Mouse (Mus musculus) neural tube, postnatal 0 days (tissue): ENCODE results near the gene Spata33. TPM values are rescaled to one million over a fixed set of nuclear protein-coding genes. Genes with fewer than 3 reads are reported as not detected.

Source experiments
- polyA plus RNA-seq: library from polyadenylated mRNA; unstranded; fragments of >200 nt; fragmentation: Nextera tagmentation; extraction: Ambion mirVana; gene quantifications from 2 replicates; pipeline ENCODE4 v1.2.1, GENCODE M21; 2015

Gene Spata33
- 8.6 and 8.8 TPM in 2 replicates for polyA plus RNA-seq

GRCm38 (mm10) chr8:123212321-123213117, at the start of gene Spata33, which contains the start of gene Chmp1a:
Gene Spata33 (plus strand): TSS chr8:123212832.
Gene Chmp1a (minus strand): TSS chr8:123212763.

GRCm38 (mm10) chr8:123185566-123186409, 26.8 kb upstream of the Spata33 start, which contains the start of gene Dpep1:
Gene Dpep1 (plus strand): TSS chr8:123186242.

GRCm38 (mm10) chr8:123224278-123225266, 11.9 kb downstream of the Spata33 start, which contains the start of gene Cdk10:
Gene Cdk10 (plus strand): TSS chr8:123224842.

GRCm38 (mm10) chr8:123235520-123236497, 23.2 kb downstream of the Spata33 start, which contains the start of gene Spata2l:
Gene Spata2l (minus strand): TSS chr8:123236233.

GRCm38 (mm10) chr8:123254099-123254885, 41.7 kb downstream of the Spata33 start, which contains the start of the genes Zfp276 and Vps9d1:
Gene Zfp276 (plus strand): TSS chr8:123254195.
Gene Vps9d1 (minus strand): TSS chr8:123254348.

Other genes starting within 250 kb of the Spata33 start
- 77.8 and 81.7 TPM in 2 replicates for gene Ankrd11, start 170.6 kb upstream of the Spata33 start, polyA plus RNA-seq
- 47.6 and 54.2 TPM in 2 replicates for gene Spg7, start 149.9 kb upstream of the Spata33 start, polyA plus RNA-seq
- gene Rpl13, start 110.5 kb upstream of the Spata33 start, polyA plus RNA-seq: 727 and 861 TPM in 2 replicates
- 8.8 and 11.8 TPM in 2 replicates for gene Cpne7, start 95.5 kb upstream of the Spata33 start, polyA plus RNA-seq
- 3.3 and 4.5 TPM in 2 replicates for gene Sult5a1, start 54.5 kb upstream of the Spata33 start, polyA plus RNA-seq
- 1.4 and 2.3 TPM in 2 replicates for gene Dpep1, start 26.6 kb upstream of the Spata33 start, polyA plus RNA-seq
- 159 and 169 TPM in 2 replicates for gene Chmp1a, start 69 bp upstream of the Spata33 start, polyA plus RNA-seq
- 41.0 and 46.2 TPM in 2 replicates for gene Cdk10, start 12.0 kb downstream of the Spata33 start, polyA plus RNA-seq
- gene Spata2l, start 23.4 kb downstream of the Spata33 start, polyA plus RNA-seq: 18.3 and 18.5 TPM in 2 replicates
- 15.3 and 18.2 TPM in 2 replicates for gene Zfp276, start 41.4 kb downstream of the Spata33 start, polyA plus RNA-seq
- gene Vps9d1, start 41.5 kb downstream of the Spata33 start, polyA plus RNA-seq: 54.6 and 63.7 TPM in 2 replicates
- 3.0 and 7.2 TPM in 2 replicates for gene Fanca, start 105.7 kb downstream of the Spata33 start, polyA plus RNA-seq
- gene Spire2, start 119.9 kb downstream of the Spata33 start, polyA plus RNA-seq: 31.8 and 35.0 TPM in 2 replicates
- gene Tcf25, start 160.9 kb downstream of the Spata33 start, polyA plus RNA-seq: 411 and 449 TPM in 2 replicates
- 0.06 TPM in 1 of 2 replicates, not detected in the other for gene Mc1r, start 194.3 kb downstream of the Spata33 start, polyA plus RNA-seq
- 1,123 and 1,326 TPM in 2 replicates for gene Tubb3, start 198.6 kb downstream of the Spata33 start, polyA plus RNA-seq
- gene Def8, start 210.7 kb downstream of the Spata33 start, polyA plus RNA-seq: 36.5 and 39.5 TPM in 2 replicates